Mouse (Mus musculus) heart, adult 10 weeks (tissue): ENCODE results near the gene Olfr44. TPM values are rescaled to one million over a fixed set of nuclear protein-coding genes. Genes with fewer than 3 reads are reported as not detected.

ENCODE experiments used
- polyA plus RNA-seq: library from polyadenylated mRNA; stranded (reverse); fragments of 350-450 nt; fragmentation: Illumina TruSeq; extraction: RNeasy Lipid Tissue Mini Kit (QIAGEN cat#74804); gene quantifications from one replicate; pipeline ENCODE4 v1.2.3, GENCODE M21; 2014; ENCODE audit warnings: low read depth, low replicate concordance

Olfr44 gene
- not detected for polyA plus RNA-seq

DNA sequence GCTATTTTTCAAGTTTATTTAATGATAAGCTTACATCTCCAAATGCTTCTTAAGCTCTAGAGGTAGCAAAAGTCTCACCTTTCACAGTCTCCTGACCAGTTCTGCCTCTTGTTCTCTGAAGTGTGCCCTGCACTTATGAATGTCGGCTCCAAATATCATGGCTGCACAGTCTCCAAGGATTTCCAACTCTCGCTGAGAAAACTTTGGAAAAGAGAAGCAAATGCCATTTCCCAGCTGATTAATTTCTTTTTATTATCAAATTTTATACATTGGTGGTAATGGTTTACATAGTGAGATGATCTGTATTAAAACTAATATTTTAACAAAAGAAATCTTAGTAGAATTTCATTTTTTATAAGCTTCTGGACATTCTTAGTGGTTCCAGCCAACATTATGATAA lies at the start of gene Olfr44:
Gene Olfr44 (minus strand): TSS at position 101 of the 400 bp plus-strand sequence.

DNA sequence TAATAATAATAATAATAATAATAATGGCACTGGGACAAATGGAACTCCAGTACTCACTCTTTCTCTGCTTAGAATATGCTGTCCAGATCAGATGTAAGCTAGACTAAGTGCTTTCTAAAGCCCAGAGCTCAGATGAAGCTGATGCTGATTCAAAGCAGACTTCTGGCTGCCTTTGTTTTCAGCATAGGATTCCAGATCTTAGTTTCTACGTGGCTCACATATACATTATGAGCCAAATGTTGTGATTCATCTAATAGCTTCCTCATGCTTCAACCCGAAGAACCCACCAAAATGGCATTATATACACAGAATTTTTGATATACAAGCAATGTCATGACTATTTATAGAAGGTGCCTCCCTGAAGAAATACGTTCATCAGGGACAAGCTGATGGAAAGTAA lies 21.7 kb upstream of the Olfr44 start, which contains the start of gene Olfr957:
Gene Olfr957 (minus strand): TSS at position 279 of the 400 bp plus-strand sequence.

GRCm38 (mm10) chr9:39471844-39472243 lies 22.0 kb downstream of the Olfr44 start, which contains the start of gene Olfr955:
Gene Olfr955, minus strand, starts transcription at chr9:39471944.

GRCm38 (mm10) chr9:39456401-39456800 lies 37.4 kb downstream of the Olfr44 start, which contains the start of gene Olfr954:
Gene Olfr954, plus strand, starts transcription at chr9:39456701.

Other genes with a start within 250 kb of the Olfr44 start
- not detected for gene Olfr1537, start 244.0 kb downstream of the Olfr44 start, polyA plus RNA-seq
- not detected for gene Olfr945, start 217.2 kb downstream of the Olfr44 start, polyA plus RNA-seq
- gene Olfr948, start 167.9 kb downstream of the Olfr44 start, polyA plus RNA-seq = not detected
- not detected for gene Olfr951, start 106.6 kb downstream of the Olfr44 start, polyA plus RNA-seq
- not detected for gene Olfr952, start 66.8 kb downstream of the Olfr44 start, polyA plus RNA-seq
- not detected for gene Olfr954, start 37.3 kb downstream of the Olfr44 start, polyA plus RNA-seq
- gene Olfr955, start 22.1 kb downstream of the Olfr44 start, polyA plus RNA-seq = not detected
- not detected for gene Olfr957, start 21.8 kb upstream of the Olfr44 start, polyA plus RNA-seq
- gene Olfr958, start 60.1 kb upstream of the Olfr44 start, polyA plus RNA-seq = not detected
- gene Olfr959, start 81.6 kb upstream of the Olfr44 start, polyA plus RNA-seq = not detected
- gene AW551984, start 110.4 kb upstream of the Olfr44 start, polyA plus RNA-seq = 0.26 TPM
- not detected for gene Olfr148, start 116.7 kb upstream of the Olfr44 start, polyA plus RNA-seq
- not detected for gene Olfr960, start 127.4 kb upstream of the Olfr44 start, polyA plus RNA-seq
- gene Olfr961, start 151.1 kb upstream of the Olfr44 start, polyA plus RNA-seq = not detected
- not detected for gene Olfr963, start 173.2 kb upstream of the Olfr44 start, polyA plus RNA-seq
- not detected for gene Olfr149, start 213.1 kb upstream of the Olfr44 start, polyA plus RNA-seq
- gene Olfr965, start 217.4 kb upstream of the Olfr44 start, polyA plus RNA-seq = not detected
- gene Olfr150, start 237.0 kb upstream of the Olfr44 start, polyA plus RNA-seq = not detected